Mouse (Mus musculus) cortical plate, adult 2 months (tissue): ENCODE data around the gene Ildr2.

Experiments used
- CTCF ChIP-seq: fragments of 200-500 bp; IDR thresholded peaks from 2 replicates; pipeline ENCODE4 v1.5.1; 2011; ENCODE audit warnings: mild to moderate bottlenecking, control low read depth, low read length; ENCODE audit not compliant: insufficient read depth; ENCODE audit errors: extremely low read depth
- POLR2A ChIP-seq: fragments of 200-500 bp; IDR thresholded peaks from 2 replicates; pipeline ENCODE4 v1.6.1; 2011; ENCODE audit warnings: mild to moderate bottlenecking, low read length, control low read depth; ENCODE audit not compliant: insufficient read depth; ENCODE audit errors: extremely low read depth

DNA sequence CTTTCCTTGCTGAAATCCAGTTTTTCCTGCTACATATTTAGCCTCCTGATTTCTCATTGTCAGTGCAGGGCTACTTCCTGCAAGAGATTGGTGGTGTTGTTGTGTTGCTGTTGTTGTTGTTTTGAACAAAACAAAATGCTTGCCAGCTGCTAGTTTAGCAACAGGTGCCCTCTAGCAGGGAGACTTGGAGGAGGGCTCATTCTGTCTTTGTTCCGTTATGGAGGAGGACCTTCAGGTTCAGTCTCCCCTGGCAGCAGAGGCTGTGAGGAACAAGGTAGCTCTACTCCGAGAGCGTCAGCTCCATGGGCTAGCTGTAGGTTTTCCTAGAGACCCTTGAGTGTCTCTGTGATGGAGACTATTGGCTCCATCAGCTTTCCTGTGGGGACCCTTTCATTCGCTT is 3.0 kb downstream of the Ildr2 start:
- TF ChIP-seq CTCF (no peak), POLR2A (no peak)
